Mouse (Mus musculus): ENCODE results near the gene Acat1.

DNA sequence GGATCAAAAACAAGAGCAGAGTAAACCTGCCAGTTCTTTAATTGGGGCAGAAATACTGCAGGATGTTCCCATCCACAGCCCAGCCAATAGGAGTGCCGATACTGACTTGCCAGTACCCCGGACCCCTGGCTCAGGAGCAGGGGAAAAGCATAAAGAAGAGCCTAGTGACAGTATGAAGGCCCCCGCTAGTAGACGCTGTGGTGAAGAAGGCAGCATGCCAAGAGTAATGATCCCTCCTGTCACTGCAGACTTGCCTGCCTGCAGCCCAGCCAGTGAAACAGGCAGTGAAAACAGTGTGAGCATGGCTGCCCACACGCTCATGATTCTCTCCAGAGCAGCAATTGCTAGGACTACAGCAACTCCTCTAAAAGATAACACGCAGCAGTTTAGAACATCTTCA is 39.5 kb downstream of the Acat1 start:
- TF ChIP-seq POLR2A (IDR thresholded peaks at IDR 0.05; ENCODE audit: borderline replicate concordance, insufficient read depth, low read length) (no peak), CTCF (IDR thresholded peaks at IDR 0.05; ENCODE audit: borderline replicate concordance, insufficient read depth, low read depth, low read length) (peak; percentile 44; the same call in 1 of the 2 replicates)

Measured in cerebellum, adult 2 months (tissue).